Mouse (Mus musculus) lung, postnatal 10 days (tissue): ENCODE results near the gene Exog.

Experiments used
- DNase-seq: peaks from one replicate; pipeline ENCODE4 v3.0.0; 2021

Exog gene

GRCm38 (mm10) chr9:119512993-119513392 lies 68.2 kb downstream of the Exog start:
- no peak for DNase-seq

GRCm38 (mm10) chr9:119513816-119514215 lies 69.1 kb downstream of the Exog start:
- no peak for DNase-seq

- DNase-seq = no peak
These were observed 70.2 kb downstream of the Exog start for GRCm38 (mm10) chr9:119514986-119515385.
